14 mouse cellular contexts compared by ENCODE assay signal in the genomic region with DNA sequence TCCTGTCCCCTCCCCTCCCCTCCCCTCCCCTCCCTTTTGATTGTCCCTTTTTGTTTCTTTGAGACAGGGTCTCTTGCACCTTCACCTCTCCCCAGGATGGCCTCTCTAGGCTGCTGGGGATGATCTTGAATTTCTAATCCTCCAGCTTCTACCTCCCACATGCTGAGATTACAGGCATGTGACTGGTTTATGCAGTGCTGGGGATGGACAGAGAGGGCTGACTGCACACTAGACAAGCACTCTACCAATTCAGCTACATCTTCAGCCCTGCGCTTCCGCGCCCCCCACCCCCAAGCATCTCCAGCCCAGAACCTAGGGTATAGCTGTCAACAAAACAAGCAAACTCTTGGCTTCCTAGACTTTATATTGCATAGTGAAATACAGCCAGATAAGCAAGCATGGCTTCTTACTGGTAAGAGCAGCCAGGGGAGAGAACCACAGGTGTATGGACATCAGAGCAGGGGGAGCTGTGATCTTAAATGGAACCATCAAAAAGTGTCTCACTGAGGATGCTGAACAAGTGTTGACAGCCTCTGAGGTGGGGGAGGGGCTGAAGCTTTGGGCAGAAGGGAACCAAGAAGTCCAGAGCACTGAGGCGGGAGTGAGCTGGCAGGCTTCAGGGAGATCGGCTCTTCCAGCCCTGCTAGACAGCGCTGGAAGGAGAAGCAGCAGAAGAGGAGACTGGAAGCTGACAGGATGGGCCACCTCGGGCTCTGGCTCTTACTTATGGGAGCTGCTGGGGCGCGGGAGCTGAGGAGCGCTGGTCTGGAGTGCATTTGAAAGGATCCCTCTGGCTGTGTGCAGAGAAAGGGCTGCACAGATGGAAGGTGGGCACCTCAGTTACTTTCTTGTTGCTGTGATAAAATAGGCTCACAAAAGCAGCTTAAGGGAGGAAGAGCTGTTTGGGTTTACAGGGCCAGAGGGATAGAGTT. TPM values are rescaled to one million over a fixed set of nuclear protein-coding genes. Genes with fewer than 3 reads are reported as not detected.
DNase-seq lines count a peak whose midpoint lies in the region; ATAC-seq and TF ChIP-seq lines count a peak whose summit lies in the region.
"Had no signal": no experiment of that assay in that cellular context is flagged by ENCODE, and none has a peak within 500 bp of the region (broad histone marks: within the 10 kb centered on the region; RNA-seq: fewer than 3 reads in every experiment).

No protein-coding gene starts in this region.

- peak; percentile 41 for DNase-seq in kidney, postnatal 0 days (ENCODE audit: low spot score)
- no peak for DNase-seq in kidney, postnatal 14 days
- DNase-seq in forebrain, embryonic 14.5 days (ENCODE audit: low spot score): no peak
- peak; percentile 20 to 85 for DNase-seq in left cerebral cortex, postnatal 25 days (ENCODE audit: low spot score in 2 of 2)
- DNase-seq in right cerebral cortex, adult 2 months (ENCODE audit: low spot score in 2 of 2): peak; percentile 36 to 54
- no peak for DNase-seq in heart, postnatal 10 days
- DNase-seq: adrenal gland, postnatal 14 days; thymus, adult 18-20 months had no signal

- no peak overlapping the region for H3K27ac ChIP-seq in kidney, postnatal 0 days
- H3K27ac ChIP-seq in forebrain, embryonic 14.5 days (ENCODE audit: low read depth, low read length): no peak overlapping the region
- no peak overlapping the region for H3K27ac ChIP-seq in intestine, embryonic 16.5 days (ENCODE audit: low read length)

- H3K36me3 ChIP-seq in kidney, postnatal 0 days (ENCODE audit: insufficient read depth, low read length): no peaks in the 10 kb centered on the region
- no peaks in the 10 kb centered on the region for H3K36me3 ChIP-seq in forebrain, embryonic 14.5 days (ENCODE audit: control insufficient read depth, insufficient read depth, low read length)
- no peaks in the 10 kb centered on the region for H3K36me3 ChIP-seq in intestine, embryonic 16.5 days (ENCODE audit: control insufficient read depth, insufficient read depth, low read length)

- H3K9ac ChIP-seq in kidney, postnatal 0 days (ENCODE audit: low read depth, low read length): no peak overlapping the region
- 0 out of 2 replicates have a peak overlapping the region, but pooled peaks have one; percentile 17 for H3K9ac ChIP-seq in forebrain, embryonic 14.5 days (ENCODE audit: low read length)
- H3K9ac ChIP-seq in intestine, embryonic 16.5 days (ENCODE audit: low read depth, low read length): no peak overlapping the region

- H3K9me3 ChIP-seq in kidney, postnatal 0 days (replicated peaks; ENCODE audit: low read length): no peaks in the 10 kb centered on the region
- H3K9me3 ChIP-seq in forebrain, embryonic 14.5 days (replicated peaks; ENCODE audit: control insufficient read depth, low read length): no peaks in the 10 kb centered on the region
- H3K9me3 ChIP-seq in intestine, embryonic 16.5 days (ENCODE audit: control insufficient read depth, low read length): no peaks in the 10 kb centered on the region

- H3K4me1 ChIP-seq in kidney, postnatal 0 days (replicated peaks; ENCODE audit: insufficient read depth, low read length): no peaks in the 10 kb centered on the region
- H3K4me1 ChIP-seq in forebrain, embryonic 14.5 days (ENCODE audit: control insufficient read depth, insufficient read depth, low read length): no peaks in the 10 kb centered on the region
- no peaks in the 10 kb centered on the region for H3K4me1 ChIP-seq in intestine, embryonic 16.5 days (ENCODE audit: control insufficient read depth, insufficient read depth, low read length)

- 25% methylated on average over 10 of the region's 10 CpGs for WGBS in kidney, postnatal 0 days
- WGBS in forebrain, embryonic 14.5 days: 16% methylated on average over 10 of the region's 10 CpGs
- 31% methylated on average over 10 of the region's 10 CpGs for WGBS in intestine, embryonic 16.5 days

- H3K27me3 ChIP-seq in kidney, postnatal 0 days (ENCODE audit: insufficient read depth, low read length): no peaks in the 10 kb centered on the region
- H3K27me3 ChIP-seq in forebrain, embryonic 14.5 days (replicated peaks; ENCODE audit: control insufficient read depth, insufficient read depth, low read length): no peaks in the 10 kb centered on the region
- no peaks in the 10 kb centered on the region for H3K27me3 ChIP-seq in intestine, embryonic 16.5 days (replicated peaks; ENCODE audit: control insufficient read depth, insufficient read depth, low read length)

- peak; percentile 21; the same call in 1 of the 2 replicates for ATAC-seq in kidney, postnatal 0 days (replicated peaks; ENCODE audit: low FRiP score, low read depth)
- ATAC-seq in forebrain, embryonic 14.5 days: no peak
- ATAC-seq in activated CD4-positive, CD25-positive, alpha-beta regulatory T cell, adult 4 months: no peak
- no peak for ATAC-seq in intestine, embryonic 16.5 days

- TF ChIP-seq CTCF in kidney, postnatal 0 days (IDR thresholded peaks at IDR 0.05; ENCODE audit: low read depth): no peak

- intact Hi-C loops in left cerebral cortex, postnatal 25 days (cut with DNase I): no loop called here
- intact Hi-C loops in heart, postnatal 10 days (cut with DNase I): no loop called here

- no peak overlapping the region for H3K4me2 ChIP-seq in kidney, postnatal 0 days (ENCODE audit: low read length)
- H3K4me2 ChIP-seq in forebrain, embryonic 14.5 days (ENCODE audit: low read length): no peak overlapping the region
- no peak overlapping the region for H3K4me2 ChIP-seq in intestine, embryonic 16.5 days (ENCODE audit: low read depth, low read length)

- H3K4me3 ChIP-seq in kidney, postnatal 0 days (replicated peaks; ENCODE audit: low read depth, low read length): no peak overlapping the region
- no peak overlapping the region for H3K4me3 ChIP-seq in forebrain, embryonic 14.5 days (ENCODE audit: low read depth, low read length)
- H3K4me3 ChIP-seq in intestine, embryonic 16.5 days (ENCODE audit: low read length): no peak overlapping the region

RNA-seq across cellular contexts. Expression of a gene that starts 12.0 kb away (rescaled TPM):
- 715 and 716 TPM in 2 replicates for polyA plus RNA-seq in kidney, postnatal 0 days (2015; fragmentation: Nextera tagmentation; extraction: Ambion mirVana)
- 5.2 and 5.8 TPM in 2 replicates for polyA plus RNA-seq in forebrain, embryonic 14.5 days (2014; fragmentation: Nextera tagmentation; extraction: Ambion mirVana)
- total RNA-seq in left cerebral cortex, postnatal 25 days (2021): 1 to 10 TPM in 1 of 2 experiments, under 1 TPM in 1; 0.71 to 1.3 TPM
- polyA plus RNA-seq in activated CD4-positive, CD25-positive, alpha-beta regulatory T cell, adult 4 months (2017; shearing (Covaris generic)): not detected
- polyA plus RNA-seq in intestine, embryonic 16.5 days (2015; fragmentation: Nextera tagmentation; extraction: Ambion mirVana): 36.8 and 42.4 TPM in 2 replicates
- 1 to 10 TPM in 1 of 2 experiments, under 1 TPM in 1; 0.84 to 1.0 TPM for total RNA-seq in heart, postnatal 10 days (2021)

RNA-seq across cellular contexts. Expression of a gene that starts 23.0 kb away (rescaled TPM):
- not detected in 2 replicates for polyA plus RNA-seq in kidney, postnatal 0 days (2015; fragmentation: Nextera tagmentation; extraction: Ambion mirVana)
- not detected in 2 replicates for polyA plus RNA-seq in forebrain, embryonic 14.5 days (2014; fragmentation: Nextera tagmentation; extraction: Ambion mirVana)
- total RNA-seq in left cerebral cortex, postnatal 25 days (2021): not detected
- not detected for polyA plus RNA-seq in activated CD4-positive, CD25-positive, alpha-beta regulatory T cell, adult 4 months (2017; shearing (Covaris generic))
- not detected in 2 replicates for polyA plus RNA-seq in intestine, embryonic 16.5 days (2015; fragmentation: Nextera tagmentation; extraction: Ambion mirVana)
- total RNA-seq in heart, postnatal 10 days (2021): not detected
- total RNA-seq: adrenal gland, postnatal 14 days had no signal
- polyA plus RNA-seq: embryonic facial prominence, embryonic 14.5 days; heart, embryonic 14.5 days; large intestine, adult 2 months; neural tube, embryonic 14.5 days had no signal

RNA-seq across cellular contexts. Expression of a gene that starts 35.0 kb away (rescaled TPM):
- polyA plus RNA-seq in kidney, postnatal 0 days (2015; fragmentation: Nextera tagmentation; extraction: Ambion mirVana): not detected in 2 replicates
- polyA plus RNA-seq in forebrain, embryonic 14.5 days (2014; fragmentation: Nextera tagmentation; extraction: Ambion mirVana): not detected in 2 replicates
- total RNA-seq in left cerebral cortex, postnatal 25 days (2021): under 1 TPM in 1 of 2 experiments, not detected in 1; 0.46 TPM
- polyA plus RNA-seq in activated CD4-positive, CD25-positive, alpha-beta regulatory T cell, adult 4 months (2017; shearing (Covaris generic)): not detected
- polyA plus RNA-seq in intestine, embryonic 16.5 days (2015; fragmentation: Nextera tagmentation; extraction: Ambion mirVana): 0.59 and 1.4 TPM in 2 replicates
- total RNA-seq in heart, postnatal 10 days (2021): not detected
- polyA plus RNA-seq: large intestine, adult 2 months; neural tube, embryonic 14.5 days had no signal

RNA-seq across cellular contexts. Expression of a gene that starts 43.2 kb away (rescaled TPM):
- 0.16 TPM in 1 of 2 replicates, not detected in the other for polyA plus RNA-seq in kidney, postnatal 0 days (2015; fragmentation: Nextera tagmentation; extraction: Ambion mirVana)
- not detected in 2 replicates for polyA plus RNA-seq in forebrain, embryonic 14.5 days (2014; fragmentation: Nextera tagmentation; extraction: Ambion mirVana)
- not detected for total RNA-seq in left cerebral cortex, postnatal 25 days (2021)
- not detected for polyA plus RNA-seq in activated CD4-positive, CD25-positive, alpha-beta regulatory T cell, adult 4 months (2017; shearing (Covaris generic))
- polyA plus RNA-seq in intestine, embryonic 16.5 days (2015; fragmentation: Nextera tagmentation; extraction: Ambion mirVana): not detected in 2 replicates
- total RNA-seq in heart, postnatal 10 days (2021): not detected
- total RNA-seq: adrenal gland, postnatal 14 days had no signal
- polyA plus RNA-seq: embryonic facial prominence, embryonic 14.5 days; heart, embryonic 14.5 days; large intestine, adult 2 months; neural tube, embryonic 14.5 days had no signal

RNA-seq across cellular contexts. Expression of a gene that starts 52.9 kb away (rescaled TPM):
- polyA plus RNA-seq in kidney, postnatal 0 days (2015; fragmentation: Nextera tagmentation; extraction: Ambion mirVana): 76.9 and 86.3 TPM in 2 replicates
- polyA plus RNA-seq in forebrain, embryonic 14.5 days (2014; fragmentation: Nextera tagmentation; extraction: Ambion mirVana): 66.8 and 72.2 TPM in 2 replicates
- total RNA-seq in left cerebral cortex, postnatal 25 days (2021): 10 to 100 TPM; 92.5 to 94.5 TPM
- polyA plus RNA-seq in activated CD4-positive, CD25-positive, alpha-beta regulatory T cell, adult 4 months (2017; shearing (Covaris generic)): 10 to 100 TPM; 19.6 to 47.7 TPM
- 59.1 and 61.4 TPM in 2 replicates for polyA plus RNA-seq in intestine, embryonic 16.5 days (2015; fragmentation: Nextera tagmentation; extraction: Ambion mirVana)
- 10 to 100 TPM; 56.4 to 56.8 TPM for total RNA-seq in heart, postnatal 10 days (2021)

Comparison
In these comparisons a context has a peak if more than half of its experiments do, and no peak if none do; other contexts are left out.
1. DNase-seq: peak in kidney, postnatal 0 days (single experiment), left cerebral cortex, postnatal 25 days (2 of 2) and right cerebral cortex, adult 2 months (2 of 2); none in kidney, postnatal 14 days (single experiment), forebrain, embryonic 14.5 days (single experiment) and heart, postnatal 10 days (0 of 2).
2. RNA of a gene that starts 12.0 kb away (polyA plus RNA-seq): 715 to 716 TPM in kidney, postnatal 0 days; 36.8 to 42.4 TPM in intestine, embryonic 16.5 days, 5.2 to 5.8 TPM in forebrain, embryonic 14.5 days and not detected in activated CD4-positive, CD25-positive, alpha-beta regulatory T cell, adult 4 months; every median in the first group is over 10 times any median in the second.